Mouse (Mus musculus) neural tube, embryonic 10.5 days (tissue): Measurements from ENCODE around the gene Pax3.

Experiments used
- DNase-seq: peaks from one replicate; pipeline ENCODE4 v3.0.0-alpha.2; 2017; ENCODE audit warnings: low spot score; ENCODE audit errors: extremely low spot score

The Pax3 gene

GRCm38 (mm10) chr1:78196751-78197311 lies at the start of gene Pax3:
TSS of gene Pax3 (minus strand) at chr1:78197134.
- DNase-seq = peak; percentile 83

- no peak for DNase-seq
Observed at GRCm38 (mm10) chr1:78234306-78234705, 37.4 kb upstream of the Pax3 start.

- peak; percentile 8 for DNase-seq
Observed at GRCm38 (mm10) chr1:78231901-78232546, 35.1 kb upstream of the Pax3 start.

GRCm38 (mm10) chr1:78229801-78230200 lies 32.9 kb upstream of the Pax3 start:
- DNase-seq = peak; percentile 6

GRCm38 (mm10) chr1:78228771-78229170 lies 31.8 kb upstream of the Pax3 start:
- DNase-seq = no peak

GRCm38 (mm10) chr1:78218057-78218780 lies 21.3 kb upstream of the Pax3 start:
- peak; percentile 47 for DNase-seq

GRCm38 (mm10) chr1:78217151-78218034 lies 20.5 kb upstream of the Pax3 start:
- peak; percentile 75 for DNase-seq

GRCm38 (mm10) chr1:78216509-78217141 lies 19.7 kb upstream of the Pax3 start:
- peak; percentile 74 for DNase-seq

GRCm38 (mm10) chr1:78215749-78216508 lies 19.0 kb upstream of the Pax3 start:
- DNase-seq = peak; percentile 73

- DNase-seq = no peak
Observed at GRCm38 (mm10) chr1:78211041-78211440, 14.1 kb upstream of the Pax3 start.

- peak; percentile 35 for DNase-seq
Observed at GRCm38 (mm10) chr1:78210568-78210967, 13.6 kb upstream of the Pax3 start.

GRCm38 (mm10) chr1:78208281-78208814 lies 11.4 kb upstream of the Pax3 start:
- DNase-seq = peak; percentile 39

- peak; percentile 29 for DNase-seq
Observed at GRCm38 (mm10) chr1:78204341-78204740, 7.4 kb upstream of the Pax3 start.

- DNase-seq = peak; percentile 62
Observed at GRCm38 (mm10) chr1:78203622-78204211, 6.8 kb upstream of the Pax3 start.

- peak; percentile 56 for DNase-seq
Observed at GRCm38 (mm10) chr1:78203086-78203614, 6.2 kb upstream of the Pax3 start.

GRCm38 (mm10) chr1:78202466-78203085 lies 5.6 kb upstream of the Pax3 start:
- DNase-seq = peak; percentile 69

- peak; percentile 75 for DNase-seq
Observed at GRCm38 (mm10) chr1:78201251-78202010, 4.5 kb upstream of the Pax3 start.

- DNase-seq = peak; percentile 71
Observed at GRCm38 (mm10) chr1:78200191-78200590, 3.3 kb upstream of the Pax3 start.
